Mouse (Mus musculus) layer of hippocampus, postnatal 25 days (tissue): Measurements from ENCODE around the gene Dstyk. TPM values are rescaled to one million over a fixed set of nuclear protein-coding genes. Genes with fewer than 3 reads are reported as not detected.

ENCODE experiments used
- DNase-seq, 2 experiments: peaks; one replicate each; pipeline ENCODE4 v3.0.0; 2022; ENCODE audit warnings: mixed read lengths in 2 of 2, low spot score in 1 of 2; ENCODE audit errors: extremely low spot score in 1 of 2
- total RNA-seq, 2 experiments: library from RNA; stranded (reverse); gene quantifications; 2 replicates each; pipeline ENCODE4 v1.2.3; 2021

Dstyk gene
- total RNA-seq, 2 experiments from 2014 or later: 47.4 to 49.5 TPM

GRCm38 (mm10) chr1:132506058-132506457 lies 88.7 kb downstream of the Dstyk start, which contains the start of gene Tmem81:
Gene Tmem81, plus strand, starts transcription at chr1:132506230.
- DNase-seq: no peak

GRCm38 (mm10) chr1:132506656-132507055 lies 89.3 kb downstream of the Dstyk start:
- DNase-seq: no peak

- DNase-seq: no peak
Observed at GRCm38 (mm10) chr1:132509771-132510170, 92.4 kb downstream of the Dstyk start.

GRCm38 (mm10) chr1:132511521-132511920 lies 94.2 kb downstream of the Dstyk start:
- no peak for DNase-seq

- no peak for DNase-seq
Observed at GRCm38 (mm10) chr1:132512106-132512505, 94.8 kb downstream of the Dstyk start.

GRCm38 (mm10) chr1:132515339-132515738 lies 98.0 kb downstream of the Dstyk start:
- no peak for DNase-seq

Other genes starting within 250 kb of the Dstyk start
- 1 to 10 TPM; 1.1 to 1.7 TPM for gene Lemd1, start 226.1 kb upstream of the Dstyk start, total RNA-seq
- under 1 TPM; 0.25 to 0.92 TPM for gene AC124108.1, start 226.1 kb upstream of the Dstyk start, total RNA-seq
- not detected for gene Gm10188, start 187.8 kb upstream of the Dstyk start, total RNA-seq
- gene Klhdc8a, start 118.9 kb upstream of the Dstyk start, total RNA-seq: 1 to 10 TPM; 4.2 to 4.6 TPM
- under 1 TPM; 0.64 to 0.92 TPM for gene Nuak2, start 101.4 kb upstream of the Dstyk start, total RNA-seq
- gene Tmcc2, start 26.3 kb upstream of the Dstyk start, total RNA-seq: 100 to 1,000 TPM; 232 to 246 TPM
- gene Rbbp5, start 59.8 kb downstream of the Dstyk start, total RNA-seq: 10 to 100 TPM; 59.0 to 62.8 TPM
- gene Tmem81, start 88.7 kb downstream of the Dstyk start, total RNA-seq: 1 to 10 TPM; 5.3 to 6.2 TPM
- 10 to 100 TPM; 69.3 to 69.6 TPM for gene Cntn2, start 125.7 kb downstream of the Dstyk start, total RNA-seq